Mouse (Mus musculus) hindbrain, embryonic 14.5 days (tissue): ENCODE results near the gene Olfr1392. TPM values are rescaled to one million over a fixed set of nuclear protein-coding genes. Genes with fewer than 3 reads are reported as not detected.
A peak's percentile ranks its signal among the peaks of the same experiment; 100 is the strongest.

Experiments
- ATAC-seq: fragments of 200-750 bp; cut with Nextera tagmentation; 2 replicates; pipeline ENCODE4 v1.8.0; 2017; ENCODE audit warnings: moderate number of reproducible peaks, mild to moderate bottlenecking, moderate TSS enrichment, moderate library complexity; ENCODE audit not compliant: low FRiP score
- DNase-seq: peaks from one replicate; pipeline ENCODE4 v3.0.0-alpha.2; 2015; ENCODE audit warnings: low spot score
- H3K27ac ChIP-seq: fragments of 300-500 bp; sonication (generic); 2 replicates; pipeline ENCODE4 v1.5.1; 2014; ENCODE audit warnings: mild to moderate bottlenecking, moderate library complexity
- H3K27me3 ChIP-seq: fragments of 300-500 bp; sonication (generic); 2 replicates; pipeline ENCODE4 v1.6.1; 2014; ENCODE audit warnings: mild to moderate bottlenecking, low read length, mixed read lengths; ENCODE audit not compliant: control insufficient read depth, insufficient read depth
- H3K36me3 ChIP-seq: fragments of 300-500 bp; sonication (generic); replicated peaks from 2 replicates; pipeline ENCODE4 v1.6.1; 2014; ENCODE audit not compliant: control insufficient read depth, insufficient read depth
- H3K4me1 ChIP-seq: fragments of 300-500 bp; sonication (generic); replicated peaks from 2 replicates; pipeline ENCODE4 v1.6.1; 2014; ENCODE audit warnings: antibody characterized with exemption, low read length, mixed read lengths; ENCODE audit not compliant: control insufficient read depth, insufficient read depth
- H3K4me2 ChIP-seq: fragments of 300-500 bp; sonication (generic); replicated peaks from 2 replicates; pipeline ENCODE4 v1.6.1; 2014; ENCODE audit warnings: mild to moderate bottlenecking, moderate library complexity
- H3K4me3 ChIP-seq: fragments of 300-500 bp; sonication (generic); replicated peaks from 2 replicates; pipeline ENCODE4 v1.5.1; 2014; ENCODE audit warnings: mild to moderate bottlenecking, low read length
- H3K9ac ChIP-seq: fragments of 300-500 bp; sonication (generic); 2 replicates; pipeline ENCODE4 v1.6.1; 2014
- H3K9me3 ChIP-seq: fragments of 300-500 bp; sonication (generic); 2 replicates; pipeline ENCODE4 v1.6.1; 2016; ENCODE audit warnings: low read length; ENCODE audit not compliant: control insufficient read depth
- WGBS: fragments of 180-500 bp; shearing (Covaris S2); extraction: QIAGEN DNeasy Blood & Tissue Kit; methylation state at CpG from one replicate; pipeline ENCODE4 v1.1.7; 2014; 5-methylcytosine and 5-hydroxymethylcytosine counted together
- polyA plus RNA-seq: library from polyadenylated mRNA; unstranded; fragments of >200 nt; fragmentation: Nextera tagmentation; extraction: Ambion mirVana; gene quantifications from 2 replicates; pipeline ENCODE4 v1.2.1, GENCODE M21; 2014

Olfr1392 gene
- polyA plus RNA-seq, 1 experiment from 2014 or later, result not detected

DNA sequence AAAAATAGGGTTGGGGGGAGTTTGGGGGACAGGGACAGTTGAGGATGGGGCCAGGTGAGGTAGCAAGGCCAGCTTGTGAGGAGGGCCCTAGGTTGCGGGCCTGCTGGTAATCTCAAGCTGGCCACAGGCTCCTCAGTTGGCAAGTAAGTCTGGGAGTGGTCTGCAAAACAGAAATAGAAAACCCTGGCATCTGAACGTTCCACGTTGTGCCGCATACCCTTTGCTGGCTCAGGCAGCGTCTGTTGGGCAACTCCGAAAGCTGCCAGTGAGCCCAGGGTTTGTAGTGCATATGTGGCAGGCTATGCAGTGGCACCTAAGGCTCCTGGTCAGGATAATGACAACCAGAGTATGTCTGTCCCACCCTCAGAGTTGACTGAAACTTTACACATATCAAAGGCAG is 21.9 kb upstream of the Olfr1392 start:
- WGBS, result 94% methylated on average over 6 of the region's 6 CpGs
- Histone ChIP-seq H3K27me3 (no peaks in the 10 kb centered on the region), H3K4me1 (no peaks in the 10 kb centered on the region), H3K9me3 (no peaks in the 10 kb centered on the region), H3K9ac (no peak overlapping the region), H3K27ac (no peak overlapping the region), H3K36me3 (peaks cover 15% of the 10 kb centered on the region), H3K4me2 (no peak overlapping the region), H3K4me3 (no peak overlapping the region)
- no peak for DNase-seq
- ATAC-seq, result no peak

- Histone ChIP-seq H3K27me3 (no peaks in the 10 kb centered on the region), H3K4me2 (no peak overlapping the region), H3K9me3 (no peaks in the 10 kb centered on the region), H3K4me3 (no peak overlapping the region), H3K9ac (no peak overlapping the region), H3K4me1 (no peaks in the 10 kb centered on the region), H3K36me3 (peaks cover 15% of the 10 kb centered on the region), H3K27ac (no peak overlapping the region)
- no peak for ATAC-seq
- no peak for DNase-seq
- 89% methylated on average over 7 of the region's 7 CpGs for WGBS
Observed at GRCm38 (mm10) chr11:49264081-49264480, 21.0 kb upstream of the Olfr1392 start.

DNA sequence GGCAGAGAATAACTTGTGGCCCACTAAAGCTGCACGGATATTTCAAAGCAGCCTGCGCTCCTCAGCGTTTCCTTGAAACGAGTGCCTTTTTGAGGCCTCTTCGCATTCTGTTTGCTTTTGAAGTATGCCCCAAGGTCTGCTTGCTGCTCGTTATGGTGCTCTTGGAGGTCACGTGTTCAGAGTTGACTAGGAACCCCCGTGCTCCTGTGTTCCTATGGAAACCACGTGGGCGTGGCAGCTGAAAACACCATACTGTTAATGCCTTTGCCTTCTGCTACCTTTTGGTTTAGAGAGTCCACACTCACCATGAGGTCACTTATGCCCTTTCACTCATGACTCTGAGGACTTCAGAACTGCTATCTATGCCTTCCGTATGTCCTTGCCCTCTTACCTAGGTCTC is 20.5 kb upstream of the Olfr1392 start:
- no peaks in the 10 kb centered on the region for H3K4me1 ChIP-seq
- no peak overlapping the region for H3K4me2 ChIP-seq
- no peak overlapping the region for H3K4me3 ChIP-seq
- 86% methylated on average over 11 of the region's 11 CpGs for WGBS
- no peak for ATAC-seq
- H3K27ac ChIP-seq, result no peak overlapping the region
- no peaks in the 10 kb centered on the region for H3K9me3 ChIP-seq
- DNase-seq, result no peak
- no peaks in the 10 kb centered on the region for H3K27me3 ChIP-seq
- peaks cover 15% of the 10 kb centered on the region for H3K36me3 ChIP-seq
- H3K9ac ChIP-seq, result no peak overlapping the region

DNA sequence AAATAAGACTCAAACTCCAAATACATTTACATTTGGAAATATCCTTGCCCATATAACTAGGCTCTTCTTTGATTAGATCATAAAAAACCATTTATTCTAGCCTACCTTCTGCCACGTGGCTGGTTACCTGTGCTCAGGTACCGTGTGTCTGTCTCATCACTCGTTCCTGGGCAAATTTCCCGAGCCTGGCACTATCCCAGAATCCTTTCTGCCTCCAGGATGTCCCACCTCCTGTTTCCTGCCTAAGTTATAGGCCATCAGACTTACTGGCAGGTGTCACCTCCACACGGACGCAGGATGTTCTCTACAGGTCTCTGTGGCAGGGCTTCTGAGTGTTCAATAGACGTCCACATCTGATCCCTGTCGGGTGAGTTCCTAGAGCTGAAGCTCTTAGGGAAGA is 20.0 kb upstream of the Olfr1392 start:
- Histone ChIP-seq H3K9ac (no peak overlapping the region), H3K36me3 (peaks cover 15% of the 10 kb centered on the region), H3K27me3 (no peaks in the 10 kb centered on the region), H3K9me3 (no peaks in the 10 kb centered on the region), H3K4me3 (no peak overlapping the region), H3K27ac (no peak overlapping the region), H3K4me2 (no peak overlapping the region), H3K4me1 (no peaks in the 10 kb centered on the region)
- WGBS, result 84% methylated on average over 8 of the region's 8 CpGs
- DNase-seq (no peak), ATAC-seq (no peak)

GRCm38 (mm10) chr11:49266671-49267070 is 18.4 kb upstream of the Olfr1392 start:
- Histone ChIP-seq H3K4me2 (no peak overlapping the region), H3K4me1 (no peaks in the 10 kb centered on the region), H3K27me3 (no peaks in the 10 kb centered on the region), H3K27ac (no peak overlapping the region), H3K9ac (no peak overlapping the region), H3K36me3 (peaks cover 6% of the 10 kb centered on the region), H3K9me3 (no peaks in the 10 kb centered on the region), H3K4me3 (no peak overlapping the region)
- 87% methylated on average over 6 of the region's 6 CpGs for WGBS
- DNase-seq, result no peak
- ATAC-seq, result no peak

GRCm38 (mm10) chr11:49267316-49267715 is 17.8 kb upstream of the Olfr1392 start:
- Histone ChIP-seq H3K36me3 (no peaks in the 10 kb centered on the region), H3K27ac (no peak overlapping the region), H3K4me2 (no peak overlapping the region), H3K27me3 (no peaks in the 10 kb centered on the region), H3K9ac (no peak overlapping the region), H3K9me3 (no peaks in the 10 kb centered on the region), H3K4me3 (no peak overlapping the region), H3K4me1 (no peaks in the 10 kb centered on the region)
- no peak for ATAC-seq
- DNase-seq, result no peak
- 87% methylated on average over 10 of the region's 10 CpGs for WGBS

DNA sequence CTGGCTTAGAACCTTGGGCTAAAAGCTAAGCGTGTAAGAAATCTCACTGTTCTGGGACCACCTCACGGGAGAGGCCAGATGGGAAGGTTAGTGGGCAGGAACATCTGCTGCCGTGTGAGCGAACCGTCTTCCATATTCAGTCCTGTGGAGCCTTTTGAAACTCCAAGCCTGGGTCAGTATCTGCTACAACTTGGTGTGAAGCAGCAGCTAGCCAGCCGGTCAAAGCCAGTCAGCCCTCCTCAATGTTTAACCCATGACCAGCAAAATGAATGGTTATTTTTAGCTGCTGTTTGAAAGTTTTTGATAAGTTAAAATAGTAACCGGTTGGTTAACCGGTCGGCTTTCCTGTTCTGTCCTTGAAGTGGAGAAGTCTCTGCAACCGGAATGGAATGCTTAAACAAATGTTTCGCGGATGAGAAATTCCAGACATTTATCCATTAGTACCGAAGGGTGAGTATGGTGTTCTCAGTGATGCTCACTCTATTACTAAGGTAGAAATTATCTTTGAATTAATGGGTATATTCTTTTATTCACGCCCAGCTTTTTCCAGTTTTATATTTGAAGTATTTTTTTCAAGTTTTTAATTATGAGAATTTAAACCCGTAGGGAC is 17.0 kb upstream of the Olfr1392 start:
- H3K4me1 ChIP-seq, result no peaks in the 10 kb centered on the region
- H3K27ac ChIP-seq, result no peak overlapping the region
- 81% methylated on average over 15 of the region's 15 CpGs for WGBS
- no peak overlapping the region for H3K4me3 ChIP-seq
- H3K9me3 ChIP-seq, result no peaks in the 10 kb centered on the region
- ATAC-seq, result no peak
- H3K4me2 ChIP-seq, result no peak overlapping the region
- H3K36me3 ChIP-seq, result no peaks in the 10 kb centered on the region
- DNase-seq, result no peak
- H3K27me3 ChIP-seq, result no peaks in the 10 kb centered on the region
- H3K9ac ChIP-seq, result no peak overlapping the region

DNA sequence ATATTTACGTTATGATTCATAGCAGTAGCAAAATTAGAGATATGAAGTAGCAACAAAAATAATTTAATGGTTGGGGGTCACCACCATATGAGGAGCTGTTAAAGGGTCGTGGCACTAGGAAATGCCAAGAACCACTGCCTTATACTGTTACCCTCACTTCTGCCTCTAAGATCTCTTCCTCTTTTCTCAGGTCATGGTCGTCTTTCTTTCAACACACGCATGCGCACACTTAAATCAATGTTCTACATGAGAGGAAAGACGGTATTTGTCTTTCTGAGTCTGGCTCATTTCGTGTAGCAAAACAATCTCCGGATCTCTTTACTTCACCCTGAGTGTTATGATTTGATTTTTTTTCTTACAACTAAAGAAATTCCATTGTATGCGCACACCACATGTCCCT is 15.3 kb upstream of the Olfr1392 start:
- no peaks in the 10 kb centered on the region for H3K9me3 ChIP-seq
- H3K36me3 ChIP-seq, result no peaks in the 10 kb centered on the region
- H3K4me3 ChIP-seq, result no peak overlapping the region
- H3K4me1 ChIP-seq, result no peaks in the 10 kb centered on the region; the same call in 1 of the 2 replicates
- H3K4me2 ChIP-seq, result no peak overlapping the region
- no peak for ATAC-seq
- WGBS, result 97% methylated on average over 9 of the region's 9 CpGs
- no peak for DNase-seq
- no peaks in the 10 kb centered on the region for H3K27me3 ChIP-seq
- no peak overlapping the region for H3K9ac ChIP-seq
- no peak overlapping the region for H3K27ac ChIP-seq

DNA sequence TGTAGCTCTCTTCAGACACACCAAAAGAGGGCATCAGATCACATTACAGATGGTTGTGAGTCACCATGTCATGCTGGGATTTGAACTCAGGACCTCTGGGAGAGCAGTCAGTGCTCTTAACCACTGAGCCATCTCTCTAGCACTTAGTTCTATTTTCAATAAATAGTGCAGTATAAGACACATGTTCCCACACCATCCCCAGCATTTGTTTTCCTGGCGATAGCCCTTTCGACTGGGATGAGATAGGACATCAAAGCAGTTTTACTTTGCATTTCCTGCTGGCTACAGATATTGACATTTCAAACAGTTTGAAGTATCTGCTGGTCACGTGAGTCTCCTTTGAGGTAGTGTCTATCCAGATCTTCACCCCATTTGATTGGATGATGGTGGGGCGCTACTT is 14.7 kb upstream of the Olfr1392 start:
- Histone ChIP-seq H3K4me2 (no peak overlapping the region), H3K4me3 (no peak overlapping the region), H3K36me3 (no peaks in the 10 kb centered on the region), H3K9me3 (no peaks in the 10 kb centered on the region), H3K27me3 (no peaks in the 10 kb centered on the region), H3K4me1 (no peaks in the 10 kb centered on the region; the same call in 1 of the 2 replicates), H3K9ac (no peak overlapping the region), H3K27ac (no peak overlapping the region)
- ATAC-seq (no peak), DNase-seq (no peak)
- 92% methylated on average over 4 of the region's 4 CpGs for WGBS

DNA sequence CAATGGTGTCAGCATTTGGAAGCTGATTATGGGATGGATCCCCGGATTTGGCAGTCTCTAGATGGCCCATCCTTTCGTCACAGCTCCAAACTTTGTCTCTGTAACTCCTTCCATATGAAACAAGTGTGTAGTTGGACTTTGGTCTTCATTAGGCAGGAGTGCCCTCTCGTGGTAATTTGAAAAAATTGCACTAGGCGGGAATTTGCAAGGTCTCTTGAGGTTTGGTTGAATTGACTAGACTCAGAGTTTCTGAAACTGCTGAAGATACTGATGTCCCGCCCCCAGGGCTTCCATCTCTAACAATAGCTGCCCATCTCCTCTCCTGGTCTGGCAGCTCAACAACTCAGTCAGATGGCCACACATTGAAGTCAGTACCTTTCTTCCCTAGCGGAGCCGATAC is 13.7 kb upstream of the Olfr1392 start:
- no peaks in the 10 kb centered on the region for H3K36me3 ChIP-seq
- no peak overlapping the region for H3K9ac ChIP-seq
- H3K4me2 ChIP-seq, result no peak overlapping the region
- H3K4me3 ChIP-seq, result no peak overlapping the region
- H3K27me3 ChIP-seq, result no peaks in the 10 kb centered on the region
- WGBS, result 33% methylated on average over 7 of the region's 7 CpGs
- H3K27ac ChIP-seq, result no peak overlapping the region
- no peaks in the 10 kb centered on the region for H3K9me3 ChIP-seq
- no peaks in the 10 kb centered on the region; the same call in 1 of the 2 replicates for H3K4me1 ChIP-seq
- ATAC-seq (peak; percentile 6; the same call in 1 of the 2 replicates), DNase-seq (peak; percentile 80)
